Mouse (Mus musculus): Measurements from ENCODE around the gene Gnb1. TPM values are rescaled to one million over a fixed set of nuclear protein-coding genes. Genes with fewer than 3 reads are reported as not detected.

The Gnb1 gene
- polyA plus RNA-seq, 1 experiment from 2014 or later = 585 TPM

GRCm38 (mm10) chr4:155482733-155483540 lies 8.2 kb upstream of the Gnb1 start:
- DNase-seq (no peak), ATAC-seq (ENCODE audit: insufficient read depth) (no peak)
- WGBS = 77% methylated on average over 8 of the region's 8 CpGs
- H3K4me2 ChIP-seq = no peak overlapping the region
- H3K4me3 ChIP-seq (ENCODE audit: low read depth, low read length) = no peak overlapping the region
- TF ChIP-seq CTCF (IDR thresholded peaks at IDR 0.05; ENCODE audit: low read depth) = no peak
- peaks cover 10% of the 10 kb centered on the region for H3K4me1 ChIP-seq (ENCODE audit: insufficient read depth)
- no peak overlapping the region for H3K9ac ChIP-seq
- no peaks in the 10 kb centered on the region for H3K9me3 ChIP-seq (ENCODE audit: low read depth, low read length)
- no peak overlapping the region for H3K27ac ChIP-seq (ENCODE audit: low read depth)
- H3K36me3 ChIP-seq (ENCODE audit: insufficient read depth) = no peaks in the 10 kb centered on the region
- no peaks in the 10 kb centered on the region for H3K27me3 ChIP-seq (ENCODE audit: insufficient read depth, low read length)

GRCm38 (mm10) chr4:155485521-155485920 lies 5.6 kb upstream of the Gnb1 start:
- Histone ChIP-seq H3K4me2 (no peak overlapping the region), H3K36me3 (ENCODE audit: insufficient read depth) (no peaks in the 10 kb centered on the region), H3K9ac (no peak overlapping the region), H3K27ac (ENCODE audit: low read depth) (no peak overlapping the region), H3K9me3 (ENCODE audit: low read depth, low read length) (no peaks in the 10 kb centered on the region), H3K4me3 (ENCODE audit: low read depth, low read length) (no peak overlapping the region), H3K27me3 (ENCODE audit: insufficient read depth, low read length) (no peaks in the 10 kb centered on the region), H3K4me1 (ENCODE audit: insufficient read depth) (peaks cover 24% of the 10 kb centered on the region)
- 69% methylated on average over 3 of the region's 3 CpGs for WGBS
- DNase-seq (no peak), ATAC-seq (ENCODE audit: insufficient read depth) (no peak)
- TF ChIP-seq CTCF (IDR thresholded peaks at IDR 0.05; ENCODE audit: low read depth) = no peak

- Histone ChIP-seq H3K4me3 (ENCODE audit: low read depth, low read length) (no peak overlapping the region), H3K9me3 (ENCODE audit: low read depth, low read length) (no peaks in the 10 kb centered on the region), H3K27me3 (ENCODE audit: insufficient read depth, low read length) (no peaks in the 10 kb centered on the region), H3K27ac (ENCODE audit: low read depth) (peak overlapping the region; percentile 90), H3K4me2 (peak overlapping the region; percentile 23; the same call in 1 of the 2 replicates), H3K36me3 (ENCODE audit: insufficient read depth) (no peaks in the 10 kb centered on the region), H3K9ac (no peak overlapping the region), H3K4me1 (ENCODE audit: insufficient read depth) (peaks cover 25% of the 10 kb centered on the region)
- 33% methylated on average over 3 of the region's 3 CpGs for WGBS
- no peak for TF ChIP-seq CTCF (IDR thresholded peaks at IDR 0.05; ENCODE audit: low read depth)
- DNase-seq = peak; percentile 19
- no peak for ATAC-seq (ENCODE audit: insufficient read depth)
Observed at GRCm38 (mm10) chr4:155487746-155488145, 3.4 kb upstream of the Gnb1 start.

DNA sequence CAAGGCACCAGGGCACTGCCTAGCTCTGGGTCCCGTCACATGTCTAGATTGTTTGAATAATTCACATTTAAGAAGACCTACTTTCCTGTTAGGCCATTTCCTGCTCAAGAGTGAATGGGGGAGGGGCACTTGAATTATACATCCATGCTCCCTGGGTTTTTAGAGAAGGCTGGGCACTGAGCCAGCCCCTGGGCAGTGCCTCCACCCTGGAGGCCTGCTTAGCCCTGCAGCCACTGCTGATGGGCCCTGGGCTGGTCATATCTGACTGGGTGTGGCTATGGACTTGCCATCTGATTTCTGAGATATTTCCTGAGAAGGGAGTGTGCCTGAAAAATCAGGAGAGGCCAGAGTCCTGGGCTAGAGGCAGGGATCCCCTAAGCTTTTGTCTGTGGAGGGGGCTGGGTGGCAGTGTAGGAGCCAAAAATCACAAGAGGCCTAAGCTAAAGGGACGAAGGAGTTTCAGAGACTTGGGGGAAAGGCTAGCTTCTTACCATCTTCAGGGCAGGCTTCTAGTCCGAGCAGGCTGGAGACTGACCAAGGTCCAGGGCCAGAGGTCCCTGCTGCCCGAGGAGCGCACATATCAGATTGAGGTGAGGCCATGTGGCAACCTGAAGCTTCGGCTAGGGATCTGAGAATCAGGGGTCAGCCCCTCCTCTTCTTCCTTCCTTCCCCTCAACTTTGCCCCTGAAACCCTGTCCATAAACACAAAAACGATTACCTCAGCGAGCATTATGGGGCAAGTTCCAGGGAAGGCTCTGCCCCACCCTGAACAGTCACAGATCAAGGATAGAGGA lies 2.7 kb upstream of the Gnb1 start:
- 0 out of 2 replicates have a peak overlapping the region, but pooled peaks have one; percentile 10 for H3K9ac ChIP-seq
- peak; percentile 95 for DNase-seq
- H3K4me1 ChIP-seq (ENCODE audit: insufficient read depth) = peaks cover 25% of the 10 kb centered on the region
- no peak for TF ChIP-seq CTCF (IDR thresholded peaks at IDR 0.05; ENCODE audit: low read depth)
- H3K36me3 ChIP-seq (ENCODE audit: insufficient read depth) = no peaks in the 10 kb centered on the region
- peak overlapping the region; percentile 90 for H3K27ac ChIP-seq (ENCODE audit: low read depth)
- H3K4me2 ChIP-seq = peak overlapping the region; percentile 23
- peak; percentile 81 for ATAC-seq (ENCODE audit: insufficient read depth)
- no peaks in the 10 kb centered on the region for H3K27me3 ChIP-seq (ENCODE audit: insufficient read depth, low read length)
- no peaks in the 10 kb centered on the region for H3K9me3 ChIP-seq (ENCODE audit: low read depth, low read length)
- no peak overlapping the region for H3K4me3 ChIP-seq (ENCODE audit: low read depth, low read length)
- WGBS = 50% methylated on average over 8 of the region's 8 CpGs

- ATAC-seq (ENCODE audit: insufficient read depth) (no peak), DNase-seq (no peak)
- Histone ChIP-seq H3K9ac (no peak overlapping the region), H3K27ac (ENCODE audit: low read depth) (peak overlapping the region; percentile 90), H3K4me1 (ENCODE audit: insufficient read depth) (peaks cover 25% of the 10 kb centered on the region), H3K4me3 (ENCODE audit: low read depth, low read length) (no peak overlapping the region), H3K4me2 (no peak overlapping the region), H3K36me3 (ENCODE audit: insufficient read depth) (no peaks in the 10 kb centered on the region), H3K9me3 (ENCODE audit: low read depth, low read length) (no peaks in the 10 kb centered on the region), H3K27me3 (ENCODE audit: insufficient read depth, low read length) (no peaks in the 10 kb centered on the region)
- 63% methylated on average over 9 of the region's 9 CpGs for WGBS
- no peak for TF ChIP-seq CTCF (IDR thresholded peaks at IDR 0.05; ENCODE audit: low read depth)
Observed at GRCm38 (mm10) chr4:155489101-155489970, 1.8 kb upstream of the Gnb1 start.

- peak overlapping the region; percentile 100 for H3K9ac ChIP-seq
- TF ChIP-seq CTCF (IDR thresholded peaks at IDR 0.05; ENCODE audit: low read depth) = no peak
- peaks cover 25% of the 10 kb centered on the region for H3K4me1 ChIP-seq (ENCODE audit: insufficient read depth)
- H3K27me3 ChIP-seq (ENCODE audit: insufficient read depth, low read length) = no peaks in the 10 kb centered on the region
- no peaks in the 10 kb centered on the region for H3K36me3 ChIP-seq (ENCODE audit: insufficient read depth)
- WGBS = 27% methylated on average over 5 of the region's 5 CpGs
- peak overlapping the region; percentile 78 for H3K27ac ChIP-seq (ENCODE audit: low read depth)
- ATAC-seq (ENCODE audit: insufficient read depth) (no peak), DNase-seq (peak; percentile 34)
- peak overlapping the region; percentile 99 for H3K4me3 ChIP-seq (ENCODE audit: low read depth, low read length)
- H3K9me3 ChIP-seq (ENCODE audit: low read depth, low read length) = no peaks in the 10 kb centered on the region
- peak overlapping the region; percentile 93 for H3K4me2 ChIP-seq
Observed at GRCm38 (mm10) chr4:155490456-155490855, 705 bp upstream of the Gnb1 start.
